Mouse (Mus musculus) CH12.LX (cell line): ENCODE measurements around the gene Rhobtb1. TPM values are rescaled to one million over a fixed set of nuclear protein-coding genes. Genes with fewer than 3 reads are reported as not detected.

Experiments
- DNase-seq: peaks from one replicate; pipeline ENCODE4 v3.0.0-alpha.2; 2013; ENCODE audit errors: extremely low read depth
- H3K27ac ChIP-seq: 2 replicates; pipeline ENCODE4 v1.5.1; 2012; ENCODE audit warnings: low read depth, mild to moderate bottlenecking, control low read depth, moderate library complexity; ENCODE audit not compliant: insufficient read depth
- H3K27me3 ChIP-seq: replicated peaks from 2 replicates; pipeline ENCODE3; 2012; ENCODE audit warnings: inconsistent platforms
- H3K36me3 ChIP-seq, 2 experiments: replicated peaks in 1 of 2; 2 replicates each; pipeline versions ENCODE3 to v1.6.1; 2012; ENCODE audit warnings: inconsistent platforms in 1 of 2, low read length in 1 of 2, mild to moderate bottlenecking in 1 of 2, mixed read lengths in 1 of 2, moderate library complexity in 1 of 2; ENCODE audit not compliant: control insufficient read depth in 1 of 2, insufficient read depth in 1 of 2
- H3K4me1 ChIP-seq, 2 experiments: 2 replicates each; pipeline ENCODE4 v1.6.1; 2012; ENCODE audit warnings: inconsistent platforms in 1 of 2, moderate library complexity in 1 of 2; ENCODE audit not compliant: insufficient read depth in 2 of 2, control insufficient read depth in 1 of 2
- H3K4me2 ChIP-seq: 2 replicates; pipeline ENCODE4 v1.6.1; 2012; ENCODE audit warnings: low read depth, mild to moderate bottlenecking, control low read depth; ENCODE audit not compliant: poor library complexity, insufficient read depth, severe bottlenecking
- H3K4me3 ChIP-seq, 3 experiments: fragments of 150-350 bp in 1 of 3; sonication (generic) in 1 of 3; replicated peaks in 1 of 3; 2 replicates each; pipeline versions ENCODE3 to v1.5.1; 2011 to 2012; ENCODE audit warnings: low read depth in 2 of 3, low read length in 2 of 3, mild to moderate bottlenecking in 2 of 3, moderate library complexity in 2 of 3, control low read depth in 1 of 3, improper control_type of control experiment in 1 of 3, inconsistent platforms in 1 of 3, mixed read lengths in 1 of 3; ENCODE audit not compliant: poor library complexity in 1 of 3
- H3K79me2 ChIP-seq: replicated peaks from 2 replicates; pipeline ENCODE4 v1.6.1; 2012; ENCODE audit warnings: mild to moderate bottlenecking, moderate library complexity; ENCODE audit not compliant: control insufficient read depth, poor library complexity, insufficient read depth, severe bottlenecking; ENCODE audit errors: extremely low read depth
- H3K9ac ChIP-seq: 2 replicates; pipeline ENCODE4 v1.6.1; 2012; ENCODE audit warnings: low read depth, mild to moderate bottlenecking, control low read depth, moderate library complexity; ENCODE audit not compliant: insufficient read depth
- H3K9me3 ChIP-seq: replicated peaks from 2 replicates; pipeline ENCODE3; 2012; ENCODE audit warnings: low read length, inconsistent platforms, mixed read lengths
- BHLHE40 ChIP-seq: IDR thresholded peaks from 2 replicates; pipeline ENCODE4 v1.6.1; 2011; ENCODE audit warnings: mild to moderate bottlenecking, low read depth, low read length, improper control_type of control experiment
- CHD1 ChIP-seq: IDR thresholded peaks from 2 replicates; pipeline ENCODE4 v1.6.1; 2012; ENCODE audit warnings: low read depth, low read length, improper control_type of control experiment, inconsistent platforms
- CTCF ChIP-seq, 2 experiments: IDR thresholded peaks in 1 of 2; conservative IDR thresholded peaks in 1 of 2; 2 replicates each; pipeline ENCODE4 v1.5.1; 2011 to 2012; ENCODE audit warnings: low read depth in 2 of 2, low read length in 2 of 2, improper control_type of control experiment in 1 of 2, inconsistent platforms in 1 of 2, mild to moderate bottlenecking in 1 of 2, moderate library complexity in 1 of 2
- E2F4 ChIP-seq: IDR thresholded peaks from 2 replicates; pipeline ENCODE4 v1.6.1; 2011; ENCODE audit warnings: low read depth, low read length, improper control_type of control experiment; ENCODE audit not compliant: insufficient replicate concordance
- ELF1 ChIP-seq: IDR thresholded peaks from 2 replicates; pipeline ENCODE4 v1.6.1; 2014; ENCODE audit warnings: low read depth, mild to moderate bottlenecking, inconsistent platforms, low read length, improper control_type of control experiment
- EP300 ChIP-seq: IDR thresholded peaks from 2 replicates; pipeline ENCODE4 v1.6.1; 2011; ENCODE audit warnings: low read length, improper control_type of control experiment
- ETS1 ChIP-seq: conservative IDR thresholded peaks from 2 replicates; pipeline ENCODE4 v1.6.1; 2012; ENCODE audit warnings: low read depth, mild to moderate bottlenecking, inconsistent platforms, low read length, improper control_type of control experiment, moderate library complexity
- IRF4 ChIP-seq: IDR thresholded peaks from 2 replicates; pipeline ENCODE4 v1.6.1; 2014; ENCODE audit warnings: low read depth, mild to moderate bottlenecking, inconsistent platforms, low read length, improper control_type of control experiment
- JUND ChIP-seq: conservative IDR thresholded peaks from 2 replicates; pipeline ENCODE4 v1.6.1; 2011; ENCODE audit warnings: low read depth, low read length, improper control_type of control experiment
- KAT2A ChIP-seq: IDR thresholded peaks from 2 replicates; pipeline ENCODE4 v1.6.1; 2012; ENCODE audit warnings: low read length, improper control_type of control experiment, inconsistent platforms; ENCODE audit not compliant: insufficient replicate concordance
- MAFK ChIP-seq: IDR thresholded peaks from 2 replicates; pipeline ENCODE4 v1.6.1; 2011; ENCODE audit warnings: low read length, improper control_type of control experiment; ENCODE audit not compliant: insufficient replicate concordance
- MAZ ChIP-seq: IDR thresholded peaks from 2 replicates; pipeline ENCODE4 v1.6.1; 2012; ENCODE audit warnings: low read depth, mild to moderate bottlenecking, inconsistent platforms, low read length, improper control_type of control experiment, moderate library complexity
- MXI1 ChIP-seq: IDR thresholded peaks from 2 replicates; pipeline ENCODE4 v1.6.1; 2011; ENCODE audit warnings: mild to moderate bottlenecking, low read depth, low read length, improper control_type of control experiment
- NELFE ChIP-seq: IDR thresholded peaks from 2 replicates; pipeline ENCODE4 v1.6.1; 2011; ENCODE audit warnings: low read depth, low read length, improper control_type of control experiment
- NRF1 ChIP-seq: IDR thresholded peaks from 2 replicates; pipeline ENCODE4 v1.6.1; 2014; ENCODE audit warnings: low read depth, mild to moderate bottlenecking, inconsistent platforms, low read length, improper control_type of control experiment, moderate library complexity
- PAX5 ChIP-seq: IDR thresholded peaks from 2 replicates; pipeline ENCODE4 v1.6.1; 2012; ENCODE audit warnings: low read length, inconsistent platforms, mixed read lengths
- POLR2A ChIP-seq: IDR thresholded peaks from 2 replicates; pipeline ENCODE4 v1.6.1; 2011; ENCODE audit warnings: low read depth, mild to moderate bottlenecking, improper control_type of control experiment, low read length
- SMC3 ChIP-seq: IDR thresholded peaks from 2 replicates; pipeline ENCODE4 v1.6.1; 2011; ENCODE audit warnings: low read depth, low read length, improper control_type of control experiment
- TBP ChIP-seq: conservative IDR thresholded peaks from 2 replicates; pipeline ENCODE4 v1.6.1; 2011; ENCODE audit warnings: low read depth, low read length, improper control_type of control experiment
- TCF12 ChIP-seq: IDR thresholded peaks from 2 replicates; pipeline ENCODE4 v1.6.1; 2014; ENCODE audit warnings: low read depth, mild to moderate bottlenecking, inconsistent platforms, low read length, improper control_type of control experiment
- UBTF ChIP-seq: IDR thresholded peaks from 2 replicates; pipeline ENCODE4 v1.6.1; 2012; ENCODE audit warnings: low read depth, mild to moderate bottlenecking, inconsistent platforms, low read length, improper control_type of control experiment, moderate library complexity
- USF1 ChIP-seq: IDR thresholded peaks from 2 replicates; pipeline ENCODE4 v1.6.1; 2014; ENCODE audit warnings: low read depth, mild to moderate bottlenecking, inconsistent platforms, low read length, improper control_type of control experiment
- USF2 ChIP-seq: conservative IDR thresholded peaks from 2 replicates; pipeline ENCODE4 v1.6.1; 2011; ENCODE audit warnings: low read depth, low read length, improper control_type of control experiment
- ZC3H11A ChIP-seq: IDR thresholded peaks from 2 replicates; pipeline ENCODE4 v1.6.1; 2012; ENCODE audit warnings: low read depth, mild to moderate bottlenecking, inconsistent platforms, low read length, improper control_type of control experiment
- ZKSCAN1 ChIP-seq: IDR thresholded peaks from 2 replicates; pipeline ENCODE4 v1.6.1; 2012; ENCODE audit warnings: low read depth, inconsistent platforms, low read length, improper control_type of control experiment, borderline replicate concordance
- ZMIZ1 ChIP-seq: IDR thresholded peaks from 2 replicates; pipeline ENCODE4 v1.6.1; 2012; ENCODE audit warnings: low read depth, mild to moderate bottlenecking, inconsistent platforms, low read length, improper control_type of control experiment
- ZNF384 ChIP-seq: IDR thresholded peaks from 2 replicates; pipeline ENCODE4 v1.6.1; 2012; ENCODE audit warnings: low read depth, low read length, improper control_type of control experiment, inconsistent platforms
- dilution Hi-C: fragments of 300-500 bp; cut with MboI; formaldehyde crosslinking; loops from 2 replicates; pipeline ENCODE4 v1.14.3; 2020; ENCODE audit warnings: low sequenced_read_pairs; ENCODE audit not compliant: extremely low pct_unique_long_range_greater_than_20kb, extremely low pct_ligation_motif_present
- in situ Hi-C: fragments of 300-500 bp; cut with MboI; formaldehyde crosslinking; loops from 3 replicates; pipeline ENCODE4 v1.14.3; 2019; ENCODE audit warnings: low sequenced_read_pairs, low pct_ligation_motif_present, low pct_unique_long_range_greater_than_20kb, mixed read lengths
- polyA plus RNA-seq: library from polyadenylated mRNA; unstranded; fragments of >175 nt; gene quantifications from 2 replicates; pipeline ENCODE4 v1.2.1, GENCODE M21; 2012; ENCODE audit warnings: low read depth; ENCODE audit not compliant: insufficient read length
- total RNA-seq, 2 experiments: library from RNA; depleted of rRNA; stranded (reverse); fragments of 300-350 nt in 1 of 2; fragments of >200 nt in 1 of 2; gene quantifications; 2 replicates each; pipeline ENCODE4 v1.2.3; 2012 to 2014

Rhobtb1 gene
- total and polyA plus RNA-seq, 3 experiments: 3.1 to 12.2 (median 3.4) TPM

GRCm38 (mm10) chr10:69136241-69136828 is 14.9 kb upstream of the Rhobtb1 start:
- no peak overlapping the region for H3K4me3 ChIP-seq
- H3K9ac ChIP-seq: no peak overlapping the region
- no peak for DNase-seq
- in situ Hi-C loops (no loop called here), dilution Hi-C loops (no loop called here)
- no peaks in the 10 kb centered on the region for H3K9me3 ChIP-seq
- H3K36me3 ChIP-seq: no peaks in the 10 kb centered on the region
- TF ChIP-seq POLR2A (no peak), ZKSCAN1 (no peak), KAT2A (no peak), BHLHE40 (no peak), PAX5 (no peak), JUND (no peak), ZMIZ1 (no peak), TBP (no peak), USF2 (no peak), CHD1 (no peak), EP300 (no peak), ZC3H11A (no peak), NRF1 (no peak), USF1 (no peak), UBTF (no peak)
- no peak overlapping the region for H3K4me2 ChIP-seq
- H3K27me3 ChIP-seq: no peaks in the 10 kb centered on the region
- H3K4me1 ChIP-seq: no peaks in the 10 kb centered on the region
- no peak overlapping the region for H3K27ac ChIP-seq
- no peaks in the 10 kb centered on the region for H3K79me2 ChIP-seq

GRCm38 (mm10) chr10:69149252-69149651 is 2.0 kb upstream of the Rhobtb1 start:
- Histone ChIP-seq H3K9me3 (no peaks in the 10 kb centered on the region), H3K36me3 (no peaks in the 10 kb centered on the region), H3K79me2 (no peaks in the 10 kb centered on the region), H3K27ac (no peak overlapping the region), H3K27me3 (no peaks in the 10 kb centered on the region), H3K4me1 (0 out of 4 replicates have a peak, but pooled peaks cover 0 to 4% of the 10 kb centered on the region in 2 experiments), H3K9ac (no peak overlapping the region), H3K4me2 (no peak overlapping the region), H3K4me3 (no peak overlapping the region)
- in situ Hi-C loops (no loop called here), dilution Hi-C loops (no loop called here)
- TF ChIP-seq NELFE (no peak), CHD1 (no peak), MAZ (no peak), PAX5 (no peak), MXI1 (no peak), TBP (no peak), USF1 (no peak), ETS1 (no peak), TCF12 (no peak), KAT2A (no peak), ZMIZ1 (no peak), CTCF (conservative IDR thresholded peaks at IDR 0.05 in 1 of 2, IDR thresholded peaks at IDR 0.05 in 1 of 2; ENCODE audit: low read depth in 2 of 2, low read length in 2 of 2) (no peak), ELF1 (no peak), EP300 (no peak), ZNF384 (no peak), MAFK (no peak), E2F4 (no peak), IRF4 (no peak), SMC3 (no peak)
- DNase-seq: no peak
